Mouse (Mus musculus): ENCODE measurements around the gene Pfkp.

DNA sequence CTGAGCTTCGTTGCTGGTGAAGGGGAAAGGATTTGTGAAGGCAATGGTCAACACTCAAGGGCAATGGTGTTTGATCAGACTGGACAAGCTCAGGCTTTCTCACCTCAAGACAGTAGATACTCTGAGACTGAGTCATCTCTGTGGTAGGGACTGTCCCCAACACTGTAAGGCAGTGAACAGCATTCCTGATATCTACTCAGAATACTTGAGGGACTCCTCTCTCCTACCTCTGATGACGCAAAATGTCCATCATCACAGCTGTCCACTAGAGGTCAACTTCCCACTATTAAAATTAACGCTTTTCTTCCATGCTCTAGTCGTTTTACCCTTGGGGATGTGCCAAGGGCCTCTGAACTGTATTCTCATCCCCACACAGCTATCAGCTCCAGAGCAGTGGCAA lies 53.2 kb downstream of the Pfkp start:
- no peak for TF ChIP-seq CTCF (conservative IDR thresholded peaks at IDR 0.05; ENCODE audit: insufficient read depth, insufficient read length, low read depth, low read length)
- TF ChIP-seq POLR2A (IDR thresholded peaks at IDR 0.05; ENCODE audit: low read depth, low read length), result no peak

Data from kidney, adult 2 months (tissue).